Mouse (Mus musculus) CH12.LX (cell line): ENCODE data around the gene Usp1. TPM values are rescaled to one million over a fixed set of nuclear protein-coding genes. Genes with fewer than 3 reads are reported as not detected.

Source experiments
- DNase-seq: peaks from one replicate; pipeline ENCODE4 v3.0.0-alpha.2; 2013; ENCODE audit errors: extremely low read depth
- H3K27ac ChIP-seq: 2 replicates; pipeline ENCODE4 v1.5.1; 2012; ENCODE audit warnings: low read depth, mild to moderate bottlenecking, control low read depth, moderate library complexity; ENCODE audit not compliant: insufficient read depth
- H3K27me3 ChIP-seq: replicated peaks from 2 replicates; pipeline ENCODE3; 2012; ENCODE audit warnings: inconsistent platforms
- H3K36me3 ChIP-seq, 2 experiments: replicated peaks in 1 of 2; 2 replicates each; pipeline versions ENCODE3 to v1.6.1; 2012; ENCODE audit warnings: inconsistent platforms in 1 of 2, low read length in 1 of 2, mild to moderate bottlenecking in 1 of 2, mixed read lengths in 1 of 2, moderate library complexity in 1 of 2; ENCODE audit not compliant: control insufficient read depth in 1 of 2, insufficient read depth in 1 of 2
- H3K4me1 ChIP-seq, 2 experiments: 2 replicates each; pipeline ENCODE4 v1.6.1; 2012; ENCODE audit warnings: inconsistent platforms in 1 of 2, moderate library complexity in 1 of 2; ENCODE audit not compliant: insufficient read depth in 2 of 2, control insufficient read depth in 1 of 2
- H3K4me2 ChIP-seq: 2 replicates; pipeline ENCODE4 v1.6.1; 2012; ENCODE audit warnings: low read depth, mild to moderate bottlenecking, control low read depth; ENCODE audit not compliant: poor library complexity, insufficient read depth, severe bottlenecking
- H3K4me3 ChIP-seq, 3 experiments: fragments of 150-350 bp in 1 of 3; sonication (generic) in 1 of 3; replicated peaks in 1 of 3; 2 replicates each; pipeline versions ENCODE3 to v1.5.1; 2011 to 2012; ENCODE audit warnings: low read depth in 2 of 3, low read length in 2 of 3, mild to moderate bottlenecking in 2 of 3, moderate library complexity in 2 of 3, control low read depth in 1 of 3, improper control_type of control experiment in 1 of 3, inconsistent platforms in 1 of 3, mixed read lengths in 1 of 3; ENCODE audit not compliant: poor library complexity in 1 of 3
- H3K79me2 ChIP-seq: replicated peaks from 2 replicates; pipeline ENCODE4 v1.6.1; 2012; ENCODE audit warnings: mild to moderate bottlenecking, moderate library complexity; ENCODE audit not compliant: control insufficient read depth, poor library complexity, insufficient read depth, severe bottlenecking; ENCODE audit errors: extremely low read depth
- H3K9ac ChIP-seq: 2 replicates; pipeline ENCODE4 v1.6.1; 2012; ENCODE audit warnings: low read depth, mild to moderate bottlenecking, control low read depth, moderate library complexity; ENCODE audit not compliant: insufficient read depth
- H3K9me3 ChIP-seq: replicated peaks from 2 replicates; pipeline ENCODE3; 2012; ENCODE audit warnings: low read length, inconsistent platforms, mixed read lengths
- CHD1 ChIP-seq: IDR thresholded peaks from 2 replicates; pipeline ENCODE4 v1.6.1; 2012; ENCODE audit warnings: low read depth, low read length, improper control_type of control experiment, inconsistent platforms
- CHD2 ChIP-seq: IDR thresholded peaks from 2 replicates; pipeline ENCODE4 v1.6.1; 2011; ENCODE audit warnings: low read length, improper control_type of control experiment
- CTCF ChIP-seq, 2 experiments: IDR thresholded peaks in 1 of 2; conservative IDR thresholded peaks in 1 of 2; 2 replicates each; pipeline ENCODE4 v1.5.1; 2011 to 2012; ENCODE audit warnings: low read depth in 2 of 2, low read length in 2 of 2, improper control_type of control experiment in 1 of 2, inconsistent platforms in 1 of 2, mild to moderate bottlenecking in 1 of 2, moderate library complexity in 1 of 2
- E2F4 ChIP-seq: IDR thresholded peaks from 2 replicates; pipeline ENCODE4 v1.6.1; 2011; ENCODE audit warnings: low read depth, low read length, improper control_type of control experiment; ENCODE audit not compliant: insufficient replicate concordance
- ELF1 ChIP-seq: IDR thresholded peaks from 2 replicates; pipeline ENCODE4 v1.6.1; 2014; ENCODE audit warnings: low read depth, mild to moderate bottlenecking, inconsistent platforms, low read length, improper control_type of control experiment
- IRF4 ChIP-seq: IDR thresholded peaks from 2 replicates; pipeline ENCODE4 v1.6.1; 2014; ENCODE audit warnings: low read depth, mild to moderate bottlenecking, inconsistent platforms, low read length, improper control_type of control experiment
- JUN ChIP-seq: IDR thresholded peaks from 2 replicates; pipeline ENCODE4 v1.6.1; 2011; ENCODE audit warnings: low read depth, mild to moderate bottlenecking, low read length, improper control_type of control experiment, moderate library complexity; ENCODE audit not compliant: insufficient read depth
- MEF2A ChIP-seq: IDR thresholded peaks from 2 replicates; pipeline ENCODE4 v1.6.1; 2014; ENCODE audit warnings: low read depth, mild to moderate bottlenecking, inconsistent platforms, low read length, improper control_type of control experiment, borderline replicate concordance
- MYC ChIP-seq: IDR thresholded peaks from 2 replicates; pipeline ENCODE4 v1.6.1; 2011; ENCODE audit warnings: low read depth, mild to moderate bottlenecking, improper control_type of control experiment, low read length
- NRF1 ChIP-seq: IDR thresholded peaks from 2 replicates; pipeline ENCODE4 v1.6.1; 2014; ENCODE audit warnings: low read depth, mild to moderate bottlenecking, inconsistent platforms, low read length, improper control_type of control experiment, moderate library complexity
- PAX5 ChIP-seq: IDR thresholded peaks from 2 replicates; pipeline ENCODE4 v1.6.1; 2012; ENCODE audit warnings: low read length, inconsistent platforms, mixed read lengths
- RAD21 ChIP-seq: IDR thresholded peaks from 2 replicates; pipeline ENCODE4 v1.6.1; 2011; ENCODE audit warnings: low read depth, mild to moderate bottlenecking, low read length, improper control_type of control experiment, moderate library complexity
- SIN3A ChIP-seq: IDR thresholded peaks from 2 replicates; pipeline ENCODE4 v1.6.1; 2012; ENCODE audit warnings: low read length, improper control_type of control experiment, inconsistent platforms
- SMC3 ChIP-seq: IDR thresholded peaks from 2 replicates; pipeline ENCODE4 v1.6.1; 2011; ENCODE audit warnings: low read depth, low read length, improper control_type of control experiment
- TBP ChIP-seq: conservative IDR thresholded peaks from 2 replicates; pipeline ENCODE4 v1.6.1; 2011; ENCODE audit warnings: low read depth, low read length, improper control_type of control experiment
- TCF12 ChIP-seq: IDR thresholded peaks from 2 replicates; pipeline ENCODE4 v1.6.1; 2014; ENCODE audit warnings: low read depth, mild to moderate bottlenecking, inconsistent platforms, low read length, improper control_type of control experiment
- UBTF ChIP-seq: IDR thresholded peaks from 2 replicates; pipeline ENCODE4 v1.6.1; 2012; ENCODE audit warnings: low read depth, mild to moderate bottlenecking, inconsistent platforms, low read length, improper control_type of control experiment, moderate library complexity
- USF2 ChIP-seq: conservative IDR thresholded peaks from 2 replicates; pipeline ENCODE4 v1.6.1; 2011; ENCODE audit warnings: low read depth, low read length, improper control_type of control experiment
- ZKSCAN1 ChIP-seq: IDR thresholded peaks from 2 replicates; pipeline ENCODE4 v1.6.1; 2012; ENCODE audit warnings: low read depth, inconsistent platforms, low read length, improper control_type of control experiment, borderline replicate concordance
- ZNF384 ChIP-seq: IDR thresholded peaks from 2 replicates; pipeline ENCODE4 v1.6.1; 2012; ENCODE audit warnings: low read depth, low read length, improper control_type of control experiment, inconsistent platforms
- dilution Hi-C: fragments of 300-500 bp; cut with MboI; formaldehyde crosslinking; loops from 2 replicates; pipeline ENCODE4 v1.14.3; 2020; ENCODE audit warnings: low sequenced_read_pairs; ENCODE audit not compliant: extremely low pct_unique_long_range_greater_than_20kb, extremely low pct_ligation_motif_present
- in situ Hi-C: fragments of 300-500 bp; cut with MboI; formaldehyde crosslinking; loops from 3 replicates; pipeline ENCODE4 v1.14.3; 2019; ENCODE audit warnings: low sequenced_read_pairs, low pct_ligation_motif_present, low pct_unique_long_range_greater_than_20kb, mixed read lengths
- polyA plus RNA-seq: library from polyadenylated mRNA; unstranded; fragments of >175 nt; gene quantifications from 2 replicates; pipeline ENCODE4 v1.2.1, GENCODE M21; 2012; ENCODE audit warnings: low read depth; ENCODE audit not compliant: insufficient read length
- total RNA-seq, 2 experiments: library from RNA; depleted of rRNA; stranded (reverse); fragments of 300-350 nt in 1 of 2; fragments of >200 nt in 1 of 2; gene quantifications; 2 replicates each; pipeline ENCODE4 v1.2.3; 2012 to 2014

The Usp1 gene
- total and polyA plus RNA-seq, 3 experiments, result 40.9 to 142 (median 115) TPM

- Histone ChIP-seq H3K27me3 (no peaks in the 10 kb centered on the region), H3K9me3 (peaks cover 36% of the 10 kb centered on the region), H3K4me3 (no peak overlapping the region), H3K36me3 (no peaks in the 10 kb centered on the region), H3K27ac (no peak overlapping the region), H3K9ac (no peak overlapping the region), H3K4me2 (no peak overlapping the region), H3K79me2 (no peaks in the 10 kb centered on the region)
- dilution Hi-C loops, result no loop called here
- no peak for DNase-seq
- TF ChIP-seq TBP (no peak), JUN (no peak), SIN3A (no peak), SMC3 (peak; percentile 7; the same call in 1 of the 2 replicates), RAD21 (peak; percentile 45), E2F4 (no peak), CTCF (conservative IDR thresholded peaks at IDR 0.05 in 1 of 2, IDR thresholded peaks at IDR 0.05 in 1 of 2; ENCODE audit: low read depth in 2 of 2, low read length in 2 of 2) (peak in 1 of 2 experiments; percentile 43; a peak in 2 of 4 replicates), IRF4 (no peak), CHD2 (no peak), TCF12 (no peak)
- TF ChIP-seq, all 38 proteins: peak for 3
- in situ Hi-C loops, result no loop called here
- no peaks in the 10 kb centered on the region for H3K4me1 ChIP-seq
Measured at GRCm38 (mm10) chr4:98887148-98887547, 36.5 kb upstream of the Usp1 start.

- peaks cover 6% of the 10 kb centered on the region for H3K9me3 ChIP-seq
- no peaks in the 10 kb centered on the region for H3K36me3 ChIP-seq
- H3K27ac ChIP-seq, result no peak overlapping the region
- H3K4me1 ChIP-seq, result no peaks in the 10 kb centered on the region
- in situ Hi-C loops, result loop anchor here (25.0 kb wide), 1 partner anchor 523 kb away; the partner anchor contains the start of genes Patj and Tm2d1
- peaks cover 13% of the 10 kb centered on the region for H3K27me3 ChIP-seq
- no peak overlapping the region for H3K4me3 ChIP-seq
- DNase-seq, result no peak
- dilution Hi-C loops, result no loop called here
- H3K9ac ChIP-seq, result no peak overlapping the region
- no peak overlapping the region for H3K4me2 ChIP-seq
- no peaks in the 10 kb centered on the region for H3K79me2 ChIP-seq
- TF ChIP-seq JUN (no peak), MYC (no peak)
Measured at GRCm38 (mm10) chr4:98910246-98910645, 13.4 kb upstream of the Usp1 start.

- Histone ChIP-seq H3K27me3 (peaks cover 11% of the 10 kb centered on the region), H3K36me3 (no peaks in the 10 kb centered on the region), H3K4me2 (no peak overlapping the region), H3K79me2 (no peaks in the 10 kb centered on the region), H3K4me1 (peaks cover 0 to 4% of the 10 kb centered on the region in 2 experiments; a peak in 1 of 4 replicates), H3K4me3 (no peak overlapping the region), H3K27ac (no peak overlapping the region), H3K9ac (no peak overlapping the region), H3K9me3 (no peaks in the 10 kb centered on the region)
- no peak for DNase-seq
- in situ Hi-C loops, result loop anchor here (25.0 kb wide), 1 partner anchor 530 kb away; the partner anchor contains the start of genes Patj and Tm2d1
- dilution Hi-C loops, result no loop called here
- TF ChIP-seq ZNF384 (no peak), MEF2A (no peak), MYC (no peak), CHD1 (no peak), JUN (no peak), USF2 (no peak), PAX5 (no peak), CHD2 (no peak), TBP (no peak), ELF1 (no peak), ZKSCAN1 (no peak), UBTF (no peak), NRF1 (no peak)
Measured at GRCm38 (mm10) chr4:98917724-98918123, 5.9 kb upstream of the Usp1 start.
